Mouse (Mus musculus) heart, postnatal 0 days (tissue): ENCODE measurements around the gene Atg4d.

Source experiments
- CTCF ChIP-seq: IDR thresholded peaks from 2 replicates; pipeline ENCODE4 v1.5.1; 2016; ENCODE audit warnings: antibody characterized with exemption, control low read depth, low read depth
- EP300 ChIP-seq: IDR thresholded peaks from 2 replicates; pipeline ENCODE4 v1.6.1; 2016; ENCODE audit warnings: antibody characterized with exemption, low read depth

GRCm38 (mm10) chr9:21288404-21289336, 23.6 kb downstream of the Atg4d start:
- TF ChIP-seq CTCF, result no peak
- TF ChIP-seq EP300, result 0 out of 2 replicates have a peak, but pooled peaks have one; percentile 16
